Mouse (Mus musculus) heart, adult 2 months (tissue): ENCODE data around the gene Gm49388.

Source experiments
- CTCF ChIP-seq: fragments of 200-600 bp; IDR thresholded peaks from 2 replicates; pipeline ENCODE4 v1.8.1; 2022; ENCODE audit warnings: antibody characterized with exemption, mild to moderate bottlenecking, moderate library complexity
- EP300 ChIP-seq: fragments of 200-500 bp; IDR thresholded peaks from 2 replicates; pipeline ENCODE4 v1.6.1; 2011; ENCODE audit warnings: low read depth, low read length, control low read depth; ENCODE audit not compliant: insufficient read depth
- POLR2A ChIP-seq: fragments of 200-500 bp; IDR thresholded peaks from 2 replicates; pipeline ENCODE4 v1.6.1; 2011; ENCODE audit warnings: mild to moderate bottlenecking, low read depth, low read length, control low read depth; ENCODE audit not compliant: insufficient read depth

DNA sequence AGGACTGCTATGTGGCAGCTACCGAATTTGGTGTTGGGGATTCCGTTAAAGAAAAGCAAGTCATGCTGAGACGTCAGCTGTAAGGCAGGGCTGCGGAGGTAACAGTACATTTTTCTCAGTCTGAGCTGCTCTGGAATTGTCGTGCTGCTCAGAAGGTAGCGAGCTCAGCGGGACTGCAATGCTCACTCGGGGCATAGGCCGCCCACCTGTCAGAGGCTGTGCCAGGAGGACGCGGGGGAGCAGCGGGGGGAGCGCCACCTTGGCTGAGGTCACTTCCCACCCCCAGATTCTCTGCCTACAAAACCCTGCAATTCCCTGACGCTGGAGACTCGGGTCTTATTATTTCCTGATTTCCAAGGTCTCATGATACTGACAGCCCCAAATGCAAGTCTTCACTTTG, 55.5 kb downstream of the Gm49388 start:
- TF ChIP-seq EP300 (no peak), POLR2A (no peak), CTCF (no peak)
